Mouse (Mus musculus) liver, embryonic 13.5 days (tissue): ENCODE results near the gene Cntnap2. TPM values are rescaled to one million over a fixed set of nuclear protein-coding genes. Genes with fewer than 3 reads are reported as not detected.

Experiments
- ATAC-seq: fragments of 200-750 bp; cut with Nextera tagmentation; 2 replicates; pipeline ENCODE4 v1.8.0; 2017; ENCODE audit warnings: low read depth, mild to moderate bottlenecking, moderate number of reproducible peaks, moderate library complexity
- DNase-seq: peaks from one replicate; pipeline ENCODE4 v3.0.0; 2022
- H3K27ac ChIP-seq: fragments of 300-500 bp; sonication (generic); 2 replicates; pipeline ENCODE4 v1.5.1; 2015; ENCODE audit warnings: moderate library complexity, mild to moderate bottlenecking, inconsistent platforms
- H3K27me3 ChIP-seq: fragments of 300-500 bp; sonication (generic); 2 replicates; pipeline ENCODE4 v1.6.1; 2015; ENCODE audit warnings: mild to moderate bottlenecking, inconsistent platforms
- H3K36me3 ChIP-seq: fragments of 300-500 bp; sonication (generic); 2 replicates; pipeline ENCODE4 v1.6.1; 2015; ENCODE audit warnings: mild to moderate bottlenecking, inconsistent platforms
- H3K4me1 ChIP-seq: fragments of 300-500 bp; sonication (generic); replicated peaks from 2 replicates; pipeline ENCODE4 v1.6.1; 2015; ENCODE audit warnings: inconsistent platforms
- H3K4me2 ChIP-seq: fragments of 300-500 bp; sonication (generic); 2 replicates; pipeline ENCODE4 v1.6.1; 2015; ENCODE audit warnings: inconsistent platforms, mild to moderate bottlenecking, moderate library complexity
- H3K4me3 ChIP-seq: fragments of 300-500 bp; sonication (generic); replicated peaks from 2 replicates; pipeline ENCODE4 v1.5.1; 2015; ENCODE audit warnings: mild to moderate bottlenecking, inconsistent platforms
- H3K9ac ChIP-seq: fragments of 300-500 bp; sonication (generic); 2 replicates; pipeline ENCODE4 v1.6.1; 2015; ENCODE audit warnings: mild to moderate bottlenecking, inconsistent platforms
- H3K9me3 ChIP-seq: fragments of 300-500 bp; sonication (generic); replicated peaks from 2 replicates; pipeline ENCODE4 v1.6.1; 2016; ENCODE audit warnings: inconsistent platforms
- WGBS: fragments of 180-500 bp; shearing (Covaris S2); methylation state at CpG from one replicate; pipeline ENCODE4 v1.1.7; 2015; ENCODE audit not compliant: insufficient replicate concordance; 5-methylcytosine and 5-hydroxymethylcytosine counted together
- polyA plus RNA-seq: library from polyadenylated mRNA; unstranded; fragments of >200 nt; fragmentation: Nextera tagmentation; extraction: Ambion mirVana; gene quantifications from 2 replicates; pipeline ENCODE4 v1.2.1, GENCODE M21; 2015

Gene Cntnap2
- polyA plus RNA-seq, 1 experiment from 2014 or later, result 0.78 TPM

DNA sequence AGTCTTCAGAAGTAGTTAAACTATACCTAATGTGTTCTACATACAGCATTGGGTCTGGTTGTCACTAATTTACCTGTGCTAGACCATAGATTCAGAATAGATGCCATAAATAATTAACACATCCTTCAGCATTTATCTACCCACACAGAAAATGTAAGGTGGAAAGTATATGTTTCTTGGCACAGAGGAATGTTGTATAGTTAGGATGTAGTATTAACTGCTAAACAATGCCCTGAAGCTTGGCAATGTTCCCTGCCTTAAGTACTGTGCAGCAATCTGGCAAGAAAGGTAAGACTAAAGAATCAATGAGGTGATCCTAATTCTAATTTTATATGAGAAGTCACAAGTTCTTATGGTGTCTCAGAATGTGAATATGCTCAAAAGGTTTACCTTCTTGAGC lies 529.9 kb downstream of the Cntnap2 start:
- no peaks in the 10 kb centered on the region for H3K4me1 ChIP-seq
- H3K4me3 ChIP-seq, result no peak overlapping the region
- ATAC-seq (no peak), DNase-seq (no peak)
- no peak overlapping the region for H3K27ac ChIP-seq
- no peaks in the 10 kb centered on the region for H3K27me3 ChIP-seq
- no peak overlapping the region for H3K9ac ChIP-seq
- no peaks in the 10 kb centered on the region for H3K9me3 ChIP-seq
- H3K36me3 ChIP-seq, result no peaks in the 10 kb centered on the region
- no peak overlapping the region for H3K4me2 ChIP-seq

GRCm38 (mm10) chr6:45647017-45647416 lies 587.9 kb downstream of the Cntnap2 start:
- ATAC-seq, result no peak
- no peaks in the 10 kb centered on the region for H3K27me3 ChIP-seq
- no peaks in the 10 kb centered on the region for H3K4me1 ChIP-seq
- DNase-seq, result no peak
- H3K4me3 ChIP-seq, result no peak overlapping the region
- H3K27ac ChIP-seq, result no peak overlapping the region
- no peaks in the 10 kb centered on the region for H3K36me3 ChIP-seq
- no peak overlapping the region for H3K4me2 ChIP-seq
- H3K9ac ChIP-seq, result no peak overlapping the region
- H3K9me3 ChIP-seq, result no peaks in the 10 kb centered on the region

GRCm38 (mm10) chr6:45648419-45648818 lies 589.3 kb downstream of the Cntnap2 start:
- WGBS, result 54% methylated on average over 2 of the region's 2 CpGs
- Histone ChIP-seq H3K4me2 (no peak overlapping the region), H3K27ac (no peak overlapping the region), H3K4me3 (no peak overlapping the region), H3K9ac (no peak overlapping the region), H3K4me1 (no peaks in the 10 kb centered on the region), H3K36me3 (no peaks in the 10 kb centered on the region), H3K27me3 (no peaks in the 10 kb centered on the region), H3K9me3 (no peaks in the 10 kb centered on the region)
- DNase-seq (no peak), ATAC-seq (no peak)

DNA sequence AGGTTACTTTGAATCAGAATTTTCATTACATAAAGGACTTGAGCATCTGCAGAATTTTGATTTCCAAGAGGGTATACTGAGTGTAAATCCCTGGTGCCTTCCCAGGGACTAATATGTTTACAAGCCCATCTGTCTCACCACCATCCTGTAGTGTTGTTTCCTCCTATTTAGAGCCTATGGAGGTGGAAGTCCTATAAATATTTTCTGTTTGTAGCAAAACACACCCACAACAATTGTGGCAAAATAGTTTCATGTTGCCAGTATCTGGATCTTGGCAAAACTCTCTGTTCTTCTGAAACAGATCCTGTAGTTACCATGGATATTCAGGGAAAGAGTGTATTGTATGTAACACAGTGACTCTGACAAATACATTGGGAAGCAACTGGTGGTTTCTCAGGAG lies 641.1 kb downstream of the Cntnap2 start:
- H3K27me3 ChIP-seq, result no peaks in the 10 kb centered on the region

GRCm38 (mm10) chr6:45791612-45792011 lies 732.5 kb downstream of the Cntnap2 start:
- H3K4me1 ChIP-seq, result no peaks in the 10 kb centered on the region
- H3K27ac ChIP-seq, result no peak overlapping the region
- H3K4me2 ChIP-seq, result no peak overlapping the region
- no peak overlapping the region for H3K4me3 ChIP-seq
- H3K9me3 ChIP-seq, result no peaks in the 10 kb centered on the region
- no peaks in the 10 kb centered on the region for H3K27me3 ChIP-seq
- no peaks in the 10 kb centered on the region for H3K36me3 ChIP-seq
- ATAC-seq, result no peak
- H3K9ac ChIP-seq, result no peak overlapping the region
- DNase-seq, result no peak

More for the DNA sequence above, 641.1 kb downstream of the Cntnap2 start:
- H3K4me2 ChIP-seq, result no peak overlapping the region
- H3K27ac ChIP-seq, result no peak overlapping the region
- no peak for DNase-seq
- ATAC-seq, result no peak
- H3K9ac ChIP-seq, result no peak overlapping the region
- no peaks in the 10 kb centered on the region for H3K4me1 ChIP-seq
- H3K4me3 ChIP-seq, result no peak overlapping the region
- H3K9me3 ChIP-seq, result no peaks in the 10 kb centered on the region
- no peaks in the 10 kb centered on the region for H3K36me3 ChIP-seq

GRCm38 (mm10) chr6:45841626-45842341 lies 782.6 kb downstream of the Cntnap2 start:
- H3K4me3 ChIP-seq, result no peak overlapping the region
- WGBS, result 55% methylated on average over 4 of the region's 4 CpGs

GRCm38 (mm10) chr6:45843736-45844135 lies 784.6 kb downstream of the Cntnap2 start:
- Histone ChIP-seq H3K27ac (no peak overlapping the region), H3K4me2 (no peak overlapping the region), H3K9ac (no peak overlapping the region), H3K4me3 (no peak overlapping the region), H3K27me3 (no peaks in the 10 kb centered on the region), H3K9me3 (no peaks in the 10 kb centered on the region), H3K4me1 (no peaks in the 10 kb centered on the region), H3K36me3 (no peaks in the 10 kb centered on the region)
- DNase-seq (no peak), ATAC-seq (no peak)
- WGBS, result 37% methylated on average over 1 of the region's 1 CpGs

More at GRCm38 (mm10) chr6:45841626-45842341, 782.6 kb downstream of the Cntnap2 start:
- H3K9ac ChIP-seq, result no peak overlapping the region
- H3K9me3 ChIP-seq, result no peaks in the 10 kb centered on the region
- no peaks in the 10 kb centered on the region for H3K36me3 ChIP-seq
- H3K4me1 ChIP-seq, result no peaks in the 10 kb centered on the region
- no peak for DNase-seq
- ATAC-seq, result no peak
- H3K27me3 ChIP-seq, result no peaks in the 10 kb centered on the region
- no peak overlapping the region for H3K27ac ChIP-seq
- no peak overlapping the region for H3K4me2 ChIP-seq

DNA sequence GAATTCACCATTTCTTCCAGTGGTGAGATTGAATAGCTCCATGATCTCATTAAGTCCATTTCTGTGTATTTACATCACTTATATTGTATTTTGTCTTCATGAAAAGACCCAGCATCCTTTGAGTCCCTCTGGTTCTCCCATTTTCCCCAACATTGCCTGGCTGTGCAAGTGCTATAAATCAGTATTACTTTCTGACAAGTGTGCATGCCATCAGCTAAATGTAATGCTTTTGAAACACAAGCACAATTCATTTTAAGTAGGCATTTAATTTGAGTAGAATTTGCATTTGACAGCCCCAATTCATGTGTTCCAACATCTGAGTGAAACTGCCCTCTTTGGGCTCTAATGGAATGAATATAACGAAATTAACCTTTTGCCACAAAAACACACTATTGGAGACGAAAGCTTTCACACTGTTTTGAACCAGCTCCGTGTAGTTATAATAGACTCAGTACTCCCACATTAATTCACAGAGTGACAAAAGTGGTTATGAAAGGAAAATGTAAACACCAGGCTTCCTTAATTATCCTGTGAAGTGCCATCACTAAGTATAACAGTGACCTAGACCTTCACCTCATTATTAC lies 812.3 kb downstream of the Cntnap2 start:
- Histone ChIP-seq H3K4me1 (no peaks in the 10 kb centered on the region), H3K9ac (no peak overlapping the region), H3K4me2 (no peak overlapping the region), H3K4me3 (no peak overlapping the region), H3K27me3 (no peaks in the 10 kb centered on the region), H3K27ac (no peak overlapping the region), H3K9me3 (no peaks in the 10 kb centered on the region), H3K36me3 (no peaks in the 10 kb centered on the region)
- DNase-seq, result no peak
- 48% methylated on average over 3 of the region's 3 CpGs for WGBS
- ATAC-seq, result no peak

GRCm38 (mm10) chr6:45885486-45885885 lies 826.3 kb downstream of the Cntnap2 start:
- WGBS, result 77% methylated on average over 1 of the region's 1 CpGs
- Histone ChIP-seq H3K4me2 (no peak overlapping the region), H3K27ac (no peak overlapping the region), H3K27me3 (no peaks in the 10 kb centered on the region), H3K4me3 (no peak overlapping the region), H3K4me1 (no peaks in the 10 kb centered on the region), H3K9ac (no peak overlapping the region), H3K36me3 (no peaks in the 10 kb centered on the region), H3K9me3 (no peaks in the 10 kb centered on the region)
- ATAC-seq, result no peak
- no peak for DNase-seq

GRCm38 (mm10) chr6:45887901-45888300 lies 828.7 kb downstream of the Cntnap2 start:
- Histone ChIP-seq H3K4me1 (no peaks in the 10 kb centered on the region), H3K9ac (no peak overlapping the region), H3K4me3 (no peak overlapping the region), H3K36me3 (no peaks in the 10 kb centered on the region), H3K27me3 (no peaks in the 10 kb centered on the region), H3K4me2 (no peak overlapping the region), H3K27ac (no peak overlapping the region), H3K9me3 (no peaks in the 10 kb centered on the region)
- WGBS, result 47% methylated on average over 3 of the region's 3 CpGs
- ATAC-seq, result no peak
- no peak for DNase-seq

DNA sequence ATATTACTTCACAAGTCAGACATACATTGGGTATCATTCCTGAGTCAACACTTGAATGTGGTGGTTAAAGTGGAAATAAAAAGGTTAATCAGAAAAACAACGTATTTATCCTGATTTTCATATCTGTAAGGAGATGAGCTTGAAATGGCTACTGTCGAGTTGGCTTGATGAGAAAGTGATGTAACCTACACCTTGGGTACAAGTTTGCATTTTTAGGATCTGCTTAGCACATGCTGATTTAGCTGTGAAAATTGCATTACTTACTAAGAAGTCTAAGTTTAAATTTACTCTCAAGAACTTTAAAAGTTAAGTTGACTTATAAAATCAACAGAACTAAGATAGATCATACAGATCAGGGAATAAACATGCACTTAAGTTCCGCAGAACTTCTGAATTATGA lies 879.1 kb downstream of the Cntnap2 start:
- ATAC-seq (no peak), DNase-seq (no peak)
- Histone ChIP-seq H3K4me3 (no peak overlapping the region), H3K9ac (no peak overlapping the region), H3K4me1 (no peaks in the 10 kb centered on the region), H3K9me3 (no peaks in the 10 kb centered on the region), H3K27ac (no peak overlapping the region), H3K36me3 (no peaks in the 10 kb centered on the region), H3K4me2 (no peak overlapping the region), H3K27me3 (no peaks in the 10 kb centered on the region)
- WGBS, result 49% methylated on average over 3 of the region's 3 CpGs

- WGBS, result 70% methylated on average over 1 of the region's 1 CpGs
- ATAC-seq, result no peak
- no peaks in the 10 kb centered on the region for H3K27me3 ChIP-seq
- H3K4me3 ChIP-seq, result no peak overlapping the region
- H3K4me1 ChIP-seq, result no peaks in the 10 kb centered on the region
- H3K9me3 ChIP-seq, result no peaks in the 10 kb centered on the region
- H3K36me3 ChIP-seq, result no peaks in the 10 kb centered on the region
- H3K27ac ChIP-seq, result no peak overlapping the region
- no peak overlapping the region for H3K4me2 ChIP-seq
- H3K9ac ChIP-seq, result no peak overlapping the region
- no peak for DNase-seq
Observed at GRCm38 (mm10) chr6:45938775-45939174, 879.6 kb downstream of the Cntnap2 start.
